Mouse (Mus musculus): ENCODE results near the gene Khdrbs1. TPM values are rescaled to one million over a fixed set of nuclear protein-coding genes. Genes with fewer than 3 reads are reported as not detected.

Khdrbs1 gene
- 73.4 and 78.6 TPM in 2 replicates for polyA plus RNA-seq (2015; fragmentation: Nextera tagmentation; extraction: Ambion mirVana)

GRCm38 (mm10) chr4:129742232-129743009 lies at the start of gene Khdrbs1:
TSS of gene Khdrbs1 (minus strand) at chr4:129742303.

DNA sequence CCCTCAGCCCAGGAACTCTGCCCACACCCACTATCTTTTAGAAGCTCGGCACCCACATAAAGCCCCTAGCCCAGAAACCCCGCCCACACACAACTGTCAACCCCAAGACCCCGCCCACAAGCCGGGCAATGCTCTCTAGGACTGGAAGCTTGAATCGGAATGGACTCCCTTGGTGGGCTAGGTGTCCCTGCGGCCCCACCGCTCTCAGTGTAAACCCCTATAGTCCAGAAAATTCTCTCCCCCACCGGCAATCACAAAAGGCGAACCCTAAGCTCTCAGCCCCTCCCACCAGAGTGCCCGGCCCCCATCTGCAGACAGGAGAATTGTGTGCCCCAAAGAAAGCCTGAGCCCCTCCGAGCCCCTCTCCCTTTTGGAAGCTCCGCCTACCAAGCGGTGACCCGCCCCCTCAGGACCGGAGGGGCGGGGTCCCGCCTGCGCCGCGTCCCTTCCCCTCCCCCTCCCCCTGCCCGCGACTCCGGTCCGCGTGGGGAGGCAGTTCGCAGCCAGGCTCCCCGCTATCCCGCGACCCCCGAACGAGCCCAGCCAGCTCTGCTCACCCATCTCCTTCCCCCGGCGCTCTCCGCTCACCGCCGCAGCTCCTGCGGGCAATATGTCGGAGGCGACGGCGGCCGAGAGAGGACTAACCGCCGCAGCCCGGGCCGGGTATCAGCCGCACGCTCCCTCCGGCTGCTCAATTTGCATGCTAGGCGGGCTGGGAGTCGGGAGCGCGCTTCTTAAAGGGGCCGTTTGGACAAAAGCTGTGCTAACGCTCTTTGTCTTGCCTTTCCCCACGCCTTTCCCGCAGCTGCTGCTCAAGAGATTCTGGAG lies 45.7 kb downstream of the Khdrbs1 start, which contains the start of gene Tmem39b:
TSS of gene Tmem39b (minus strand) at position 681 of the 828 bp plus-strand sequence.

GRCm38 (mm10) chr4:129672083-129672877 lies 69.8 kb downstream of the Khdrbs1 start, which contains the start of gene Kpna6:
TSS of gene Kpna6 (minus strand) at chr4:129672767.

Small RNAs within 50 kb of the gene (microRNA-seq; reads per million reads assigned to microRNA genes)
- gene Gm28017: not detected
- gene Mir7016: not detected

Other genes with a start within 250 kb of the Khdrbs1 start
- 1,475 and 1,521 TPM in 2 replicates for gene Marcksl1, start 228.7 kb downstream of the Khdrbs1 start, polyA plus RNA-seq (2015; fragmentation: Nextera tagmentation; extraction: Ambion mirVana)
- 67.7 and 69.6 TPM in 2 replicates for gene Hdac1, start 199.6 kb downstream of the Khdrbs1 start, polyA plus RNA-seq (2015; fragmentation: Nextera tagmentation; extraction: Ambion mirVana)
- 10.8 and 13.8 TPM in 2 replicates for gene Lck, start 168.7 kb downstream of the Khdrbs1 start, polyA plus RNA-seq (2015; fragmentation: Nextera tagmentation; extraction: Ambion mirVana)
- 0.25 and 0.43 TPM in 2 replicates for gene Fam167b, start 163.8 kb downstream of the Khdrbs1 start, polyA plus RNA-seq (2015; fragmentation: Nextera tagmentation; extraction: Ambion mirVana)
- gene Eif3i, start 141.7 kb downstream of the Khdrbs1 start, polyA plus RNA-seq (2015; fragmentation: Nextera tagmentation; extraction: Ambion mirVana): 239 and 245 TPM in 2 replicates
- gene Tmem234, start 141.6 kb downstream of the Khdrbs1 start, polyA plus RNA-seq (2015; fragmentation: Nextera tagmentation; extraction: Ambion mirVana): 219 and 222 TPM in 2 replicates
- 2.8 and 4.1 TPM in 2 replicates for gene Dcdc2b, start 128.0 kb downstream of the Khdrbs1 start, polyA plus RNA-seq (2015; fragmentation: Nextera tagmentation; extraction: Ambion mirVana)
- gene Iqcc, start 123.2 kb downstream of the Khdrbs1 start, polyA plus RNA-seq (2015; fragmentation: Nextera tagmentation; extraction: Ambion mirVana): 29.2 and 30.6 TPM in 2 replicates
- gene Ccdc28b, start 118.4 kb downstream of the Khdrbs1 start, polyA plus RNA-seq (2015; fragmentation: Nextera tagmentation; extraction: Ambion mirVana): 160 and 180 TPM in 2 replicates
- 25.9 and 26.3 TPM in 2 replicates for gene Txlna, start 101.2 kb downstream of the Khdrbs1 start, polyA plus RNA-seq (2015; fragmentation: Nextera tagmentation; extraction: Ambion mirVana)
- gene Kpna6, start 69.5 kb downstream of the Khdrbs1 start, polyA plus RNA-seq (2015; fragmentation: Nextera tagmentation; extraction: Ambion mirVana): 11.7 and 13.0 TPM in 2 replicates
- 8.6 and 10.2 TPM in 2 replicates for gene Tmem39b, start 45.5 kb downstream of the Khdrbs1 start, polyA plus RNA-seq (2015; fragmentation: Nextera tagmentation; extraction: Ambion mirVana)
- gene Ptp4a2, start 68.9 kb upstream of the Khdrbs1 start, polyA plus RNA-seq (2015; fragmentation: Nextera tagmentation; extraction: Ambion mirVana): 217 and 265 TPM in 2 replicates
- 0.08 and 0.26 TPM in 2 replicates for gene Spocd1, start 186.9 kb upstream of the Khdrbs1 start, polyA plus RNA-seq (2015; fragmentation: Nextera tagmentation; extraction: Ambion mirVana)
- gene Adgrb2, start 242.6 kb upstream of the Khdrbs1 start, polyA plus RNA-seq (2015; fragmentation: Nextera tagmentation; extraction: Ambion mirVana): 24.3 and 27.7 TPM in 2 replicates